Mouse (Mus musculus) lung, postnatal 10 days (tissue): ENCODE data around the gene Tusc2.
"Not testable (repeated sequence)": the region's sequence is repeated elsewhere in the genome, so short reads cannot be mapped to it uniquely, and the experiment has no call there.

ENCODE experiments used
- DNase-seq: peaks from one replicate; pipeline ENCODE4 v3.0.0; 2021

Gene Tusc2

GRCm38 (mm10) chr9:107569270-107569669, 6.2 kb downstream of the Tusc2 start:
- DNase-seq, result no peak

GRCm38 (mm10) chr9:107570016-107570415, 7.0 kb downstream of the Tusc2 start:
- DNase-seq, result no peak

GRCm38 (mm10) chr9:107570845-107571244, 7.8 kb downstream of the Tusc2 start:
- DNase-seq, result no peak

- DNase-seq, result peak; percentile 56
Observed at GRCm38 (mm10) chr9:107571534-107572326, 8.7 kb downstream of the Tusc2 start.

- no peak for DNase-seq
Observed at GRCm38 (mm10) chr9:107572327-107572662, 9.2 kb downstream of the Tusc2 start.

- not testable (repeated sequence) for DNase-seq
Observed at GRCm38 (mm10) chr9:107573774-107574173, 10.7 kb downstream of the Tusc2 start.

- no peak for DNase-seq
Observed at GRCm38 (mm10) chr9:107575579-107576356, 12.7 kb downstream of the Tusc2 start.

GRCm38 (mm10) chr9:107576357-107577107, 13.5 kb downstream of the Tusc2 start, which contains the start of gene Hyal1:
Gene Hyal1 (plus strand): TSS chr9:107576927.
- DNase-seq, result peak; percentile 94

GRCm38 (mm10) chr9:107577871-107578270, 14.8 kb downstream of the Tusc2 start:
- DNase-seq, result no peak

- no peak for DNase-seq
Observed at GRCm38 (mm10) chr9:107578587-107578986, 15.5 kb downstream of the Tusc2 start, which contains the start of gene Naa80. Gene Naa80 (plus strand): TSS chr9:107578887.

- DNase-seq, result no peak
Observed at GRCm38 (mm10) chr9:107579023-107579900, 16.2 kb downstream of the Tusc2 start.

GRCm38 (mm10) chr9:107580501-107581317, 17.7 kb downstream of the Tusc2 start, which contains the start of gene Hyal3:
Gene Hyal3 (plus strand): TSS chr9:107580818.
- DNase-seq, result peak; percentile 98

- no peak for DNase-seq
Observed at GRCm38 (mm10) chr9:107581584-107581983, 18.5 kb downstream of the Tusc2 start.

GRCm38 (mm10) chr9:107582509-107583062, 19.5 kb downstream of the Tusc2 start:
- DNase-seq, result no peak

GRCm38 (mm10) chr9:107583174-107583573, 20.1 kb downstream of the Tusc2 start:
- DNase-seq, result no peak

- no peak for DNase-seq
Observed at GRCm38 (mm10) chr9:107586504-107586903, 23.4 kb downstream of the Tusc2 start.

GRCm38 (mm10) chr9:107586974-107587832, 24.1 kb downstream of the Tusc2 start, which contains the start of gene Ifrd2:
Gene Ifrd2 (plus strand): TSS chr9:107587642.
- DNase-seq, result peak; percentile 100

GRCm38 (mm10) chr9:107587833-107588639, 25.0 kb downstream of the Tusc2 start:
- peak; percentile 66 for DNase-seq
